Mouse (Mus musculus) kidney, embryonic 16.5 days (tissue): ENCODE results near the gene Pih1d1. TPM values are rescaled to one million over a fixed set of nuclear protein-coding genes. Genes with fewer than 3 reads are reported as not detected.

Experiments used
- ATAC-seq: fragments of 200-750 bp; cut with Nextera tagmentation; 2 replicates; pipeline ENCODE4 v1.8.0; 2017; ENCODE audit warnings: moderate TSS enrichment; ENCODE audit not compliant: low FRiP score, low TSS enrichment
- H3K27ac ChIP-seq: fragments of 300-500 bp; sonication (generic); 2 replicates; pipeline ENCODE4 v1.5.1; 2014; ENCODE audit warnings: low read length
- H3K27me3 ChIP-seq: fragments of 300-500 bp; sonication (generic); 2 replicates; pipeline ENCODE4 v1.6.1; 2014; ENCODE audit warnings: low read length, control low read depth, mixed read lengths; ENCODE audit not compliant: insufficient read depth
- H3K36me3 ChIP-seq: fragments of 300-500 bp; sonication (generic); 2 replicates; pipeline ENCODE4 v1.6.1; 2014; ENCODE audit warnings: low read length, control low read depth, mixed read lengths; ENCODE audit not compliant: insufficient read depth
- H3K4me1 ChIP-seq: fragments of 300-500 bp; sonication (generic); 2 replicates; pipeline ENCODE4 v1.6.1; 2014; ENCODE audit warnings: low read length, control low read depth, mixed read lengths; ENCODE audit not compliant: insufficient read depth
- H3K4me2 ChIP-seq: fragments of 300-500 bp; sonication (generic); replicated peaks from 2 replicates; pipeline ENCODE4 v1.6.1; 2014; ENCODE audit warnings: low read depth, low read length
- H3K4me3 ChIP-seq: fragments of 300-500 bp; sonication (generic); 2 replicates; pipeline ENCODE4 v1.5.1; 2014; ENCODE audit warnings: mild to moderate bottlenecking, low read length
- H3K9ac ChIP-seq: fragments of 300-500 bp; sonication (generic); replicated peaks from 2 replicates; pipeline ENCODE4 v1.6.1; 2014; ENCODE audit warnings: low read length
- H3K9me3 ChIP-seq: fragments of 300-500 bp; sonication (generic); 2 replicates; pipeline ENCODE4 v1.6.1; 2016; ENCODE audit warnings: low read length, control low read depth
- WGBS: fragments of 180-500 bp; shearing (Covaris S2); extraction: QIAGEN DNeasy Blood & Tissue Kit; methylation state at CpG from one replicate; pipeline ENCODE4 v1.1.7; 2014; 5-methylcytosine and 5-hydroxymethylcytosine counted together
- polyA plus RNA-seq: library from polyadenylated mRNA; unstranded; fragments of >200 nt; fragmentation: Nextera tagmentation; extraction: Ambion mirVana; gene quantifications from 2 replicates; pipeline ENCODE4 v1.2.1, GENCODE M21; 2015

Pih1d1 gene
- polyA plus RNA-seq, 1 experiment from 2014 or later = 112 TPM

- H3K9ac ChIP-seq = peak overlapping the region; percentile 37
- H3K27ac ChIP-seq = peak overlapping the region; percentile 36; the same call in 1 of the 2 replicates
- peaks cover 13% of the 10 kb centered on the region for H3K4me1 ChIP-seq
- H3K9me3 ChIP-seq = no peaks in the 10 kb centered on the region
- under 1% methylated on average over 34 of the region's 34 CpGs for WGBS
- peak; percentile 96 for ATAC-seq
- peak overlapping the region; percentile 53 for H3K4me2 ChIP-seq
- peak overlapping the region; percentile 38 for H3K4me3 ChIP-seq
- no peaks in the 10 kb centered on the region for H3K36me3 ChIP-seq
- peaks cover 89% of the 10 kb centered on the region for H3K27me3 ChIP-seq
Measured at GRCm38 (mm10) chr7:45182199-45182601, 28.1 kb downstream of the Pih1d1 start.

GRCm38 (mm10) chr7:45182606-45183005 is 28.5 kb downstream of the Pih1d1 start:
- Histone ChIP-seq H3K27me3 (peaks cover 85% of the 10 kb centered on the region), H3K4me3 (peak overlapping the region; percentile 38), H3K9me3 (no peaks in the 10 kb centered on the region), H3K4me1 (peaks cover 13% of the 10 kb centered on the region), H3K36me3 (no peaks in the 10 kb centered on the region), H3K9ac (peak overlapping the region; percentile 37), H3K4me2 (peak overlapping the region; percentile 53), H3K27ac (peak overlapping the region; percentile 36; the same call in 1 of the 2 replicates)
- ATAC-seq = peak; percentile 69; the same call in 1 of the 2 replicates
- WGBS = 7% methylated on average over 11 of the region's 11 CpGs

GRCm38 (mm10) chr7:45183672-45184071 is 29.6 kb downstream of the Pih1d1 start:
- Histone ChIP-seq H3K36me3 (no peaks in the 10 kb centered on the region), H3K9me3 (no peaks in the 10 kb centered on the region), H3K27ac (no peak overlapping the region), H3K27me3 (peaks cover 74% of the 10 kb centered on the region), H3K4me3 (no peak overlapping the region), H3K4me1 (peaks cover 13% of the 10 kb centered on the region), H3K4me2 (no peak overlapping the region), H3K9ac (no peak overlapping the region)
- 72% methylated on average over 7 of the region's 7 CpGs for WGBS
- no peak for ATAC-seq

GRCm38 (mm10) chr7:45185921-45186320 is 31.8 kb downstream of the Pih1d1 start:
- Histone ChIP-seq H3K36me3 (no peaks in the 10 kb centered on the region), H3K9ac (no peak overlapping the region), H3K27me3 (peaks cover 68% of the 10 kb centered on the region), H3K27ac (no peak overlapping the region), H3K4me2 (no peak overlapping the region), H3K4me1 (peaks cover 13% of the 10 kb centered on the region), H3K9me3 (no peaks in the 10 kb centered on the region), H3K4me3 (no peak overlapping the region)
- 72% methylated on average over 7 of the region's 7 CpGs for WGBS
- no peak for ATAC-seq

GRCm38 (mm10) chr7:45189600-45189999 is 35.5 kb downstream of the Pih1d1 start:
- no peak overlapping the region for H3K27ac ChIP-seq
- WGBS = 49% methylated on average over 16 of the region's 16 CpGs
- ATAC-seq = no peak
- H3K9me3 ChIP-seq = no peaks in the 10 kb centered on the region
- H3K27me3 ChIP-seq = peaks cover 32% of the 10 kb centered on the region
- no peak overlapping the region for H3K9ac ChIP-seq
- no peaks in the 10 kb centered on the region for H3K36me3 ChIP-seq
- no peak overlapping the region for H3K4me2 ChIP-seq
- H3K4me1 ChIP-seq = peaks cover 8% of the 10 kb centered on the region; the same call in 1 of the 2 replicates
- no peak overlapping the region for H3K4me3 ChIP-seq

GRCm38 (mm10) chr7:45190186-45190585 is 36.1 kb downstream of the Pih1d1 start:
- H3K36me3 ChIP-seq = no peaks in the 10 kb centered on the region
- H3K27ac ChIP-seq = no peak overlapping the region
- H3K9ac ChIP-seq = no peak overlapping the region
- 85% methylated on average over 6 of the region's 6 CpGs for WGBS
- ATAC-seq = no peak
- H3K27me3 ChIP-seq = peaks cover 26% of the 10 kb centered on the region
- no peak overlapping the region for H3K4me2 ChIP-seq
- H3K9me3 ChIP-seq = no peaks in the 10 kb centered on the region
- H3K4me3 ChIP-seq = no peak overlapping the region
- peaks cover 8% of the 10 kb centered on the region; the same call in 1 of the 2 replicates for H3K4me1 ChIP-seq

- 55% methylated on average over 2 of the region's 2 CpGs for WGBS
- Histone ChIP-seq H3K9ac (no peak overlapping the region), H3K9me3 (no peaks in the 10 kb centered on the region), H3K36me3 (no peaks in the 10 kb centered on the region), H3K4me2 (no peak overlapping the region), H3K27me3 (peaks cover 21% of the 10 kb centered on the region; the same call in 1 of the 2 replicates), H3K4me1 (peaks cover 8% of the 10 kb centered on the region; the same call in 1 of the 2 replicates), H3K4me3 (no peak overlapping the region), H3K27ac (0 out of 2 replicates have a peak overlapping the region, but pooled peaks have one; percentile 30)
- no peak for ATAC-seq
Measured at GRCm38 (mm10) chr7:45191161-45191560, 37.1 kb downstream of the Pih1d1 start.

GRCm38 (mm10) chr7:45191803-45192363 is 37.8 kb downstream of the Pih1d1 start:
- H3K27ac ChIP-seq = peak overlapping the region; percentile 43; the same call in 1 of the 2 replicates

GRCm38 (mm10) chr7:45192585-45193310 is 38.6 kb downstream of the Pih1d1 start:
- H3K36me3 ChIP-seq = no peaks in the 10 kb centered on the region
- no peak overlapping the region for H3K4me2 ChIP-seq
- peak overlapping the region; percentile 43; the same call in 1 of the 2 replicates for H3K27ac ChIP-seq
- 78% methylated on average over 7 of the region's 7 CpGs for WGBS
- H3K9ac ChIP-seq = no peak overlapping the region
- H3K4me1 ChIP-seq = peaks cover 8% of the 10 kb centered on the region; the same call in 1 of the 2 replicates
- no peaks in the 10 kb centered on the region for H3K9me3 ChIP-seq
- no peak for ATAC-seq
- H3K4me3 ChIP-seq = no peak overlapping the region
- H3K27me3 ChIP-seq = peaks cover 16% of the 10 kb centered on the region

More at GRCm38 (mm10) chr7:45191803-45192363, 37.8 kb downstream of the Pih1d1 start:
- Histone ChIP-seq H3K4me2 (no peak overlapping the region), H3K9ac (0 out of 2 replicates have a peak overlapping the region, but pooled peaks have one; percentile 19), H3K27me3 (peaks cover 18% of the 10 kb centered on the region; the same call in 1 of the 2 replicates), H3K4me1 (peaks cover 8% of the 10 kb centered on the region; the same call in 1 of the 2 replicates), H3K36me3 (no peaks in the 10 kb centered on the region), H3K4me3 (no peak overlapping the region), H3K9me3 (no peaks in the 10 kb centered on the region)
- WGBS = 5% methylated on average over 8 of the region's 8 CpGs
- ATAC-seq = peak; percentile 79
